Mouse (Mus musculus) intestine, embryonic 16.5 days (tissue): ENCODE measurements around the gene Clca3a1. TPM values are rescaled to one million over a fixed set of nuclear protein-coding genes. Genes with fewer than 3 reads are reported as not detected.
A peak's percentile ranks its signal among the peaks of the same experiment; 100 is the strongest.

Experiments used
- ATAC-seq: fragments of 200-750 bp; cut with Nextera tagmentation; 2 replicates; pipeline ENCODE4 v1.8.0; 2017; ENCODE audit warnings: moderate TSS enrichment, moderate library complexity
- H3K27ac ChIP-seq: fragments of 300-500 bp; sonication (generic); 2 replicates; pipeline ENCODE4 v1.5.1; 2014; ENCODE audit warnings: mild to moderate bottlenecking, low read length
- H3K27me3 ChIP-seq: fragments of 300-500 bp; sonication (generic); replicated peaks from 2 replicates; pipeline ENCODE4 v1.6.1; 2014; ENCODE audit warnings: low read length, control low read depth, mixed read lengths; ENCODE audit not compliant: control insufficient read depth, insufficient read depth
- H3K36me3 ChIP-seq: fragments of 300-500 bp; sonication (generic); 2 replicates; pipeline ENCODE4 v1.6.1; 2014; ENCODE audit warnings: low read length, control low read depth; ENCODE audit not compliant: control insufficient read depth, insufficient read depth
- H3K4me1 ChIP-seq: fragments of 300-500 bp; sonication (generic); 2 replicates; pipeline ENCODE4 v1.6.1; 2014; ENCODE audit warnings: low read length, control low read depth, mixed read lengths; ENCODE audit not compliant: control insufficient read depth, insufficient read depth
- H3K4me2 ChIP-seq: fragments of 300-500 bp; sonication (generic); 2 replicates; pipeline ENCODE4 v1.6.1; 2014; ENCODE audit warnings: low read depth, low read length, control low read depth
- H3K4me3 ChIP-seq: fragments of 300-500 bp; sonication (generic); 2 replicates; pipeline ENCODE4 v1.5.1; 2014; ENCODE audit warnings: mild to moderate bottlenecking, low read length
- H3K9ac ChIP-seq: fragments of 300-500 bp; sonication (generic); 2 replicates; pipeline ENCODE4 v1.6.1; 2014; ENCODE audit warnings: low read depth, low read length
- H3K9me3 ChIP-seq: fragments of 300-500 bp; sonication (generic); 2 replicates; pipeline ENCODE4 v1.6.1; 2016; ENCODE audit warnings: low read length, control low read depth; ENCODE audit not compliant: control insufficient read depth
- WGBS: fragments of 180-500 bp; shearing (Covaris S2); extraction: QIAGEN DNeasy Blood & Tissue Kit; methylation state at CpG from one replicate; pipeline ENCODE4 v1.1.7; 2014; 5-methylcytosine and 5-hydroxymethylcytosine counted together
- polyA plus RNA-seq: library from polyadenylated mRNA; unstranded; fragments of >200 nt; fragmentation: Nextera tagmentation; extraction: Ambion mirVana; gene quantifications from 2 replicates; pipeline ENCODE4 v1.2.1, GENCODE M21; 2015

The Clca3a1 gene
- polyA plus RNA-seq, 1 experiment from 2014 or later, result 5.4 TPM

GRCm38 (mm10) chr3:144719901-144720747, 40.7 kb downstream of the Clca3a1 start, which contains the start of gene Sh3glb1:
Gene Sh3glb1, minus strand, starts transcription at chr3:144720335.
- Histone ChIP-seq H3K4me2 (peak within 1 kb of the TSS; percentile 53), H3K36me3 (no peaks in the 10 kb centered on the region), H3K9me3 (no peaks in the 10 kb centered on the region), H3K27ac (peak within 1 kb of the TSS; percentile 100), H3K9ac (peak within 1 kb of the TSS; percentile 91), H3K4me3 (peak within 1 kb of the TSS; percentile 90), H3K4me1 (peaks cover 24% of the 10 kb centered on the region), H3K27me3 (no peaks in the 10 kb centered on the region)
- WGBS, result under 1% methylated on average over 66 of the region's 98 CpGs
- peak; percentile 92 for ATAC-seq

DNA sequence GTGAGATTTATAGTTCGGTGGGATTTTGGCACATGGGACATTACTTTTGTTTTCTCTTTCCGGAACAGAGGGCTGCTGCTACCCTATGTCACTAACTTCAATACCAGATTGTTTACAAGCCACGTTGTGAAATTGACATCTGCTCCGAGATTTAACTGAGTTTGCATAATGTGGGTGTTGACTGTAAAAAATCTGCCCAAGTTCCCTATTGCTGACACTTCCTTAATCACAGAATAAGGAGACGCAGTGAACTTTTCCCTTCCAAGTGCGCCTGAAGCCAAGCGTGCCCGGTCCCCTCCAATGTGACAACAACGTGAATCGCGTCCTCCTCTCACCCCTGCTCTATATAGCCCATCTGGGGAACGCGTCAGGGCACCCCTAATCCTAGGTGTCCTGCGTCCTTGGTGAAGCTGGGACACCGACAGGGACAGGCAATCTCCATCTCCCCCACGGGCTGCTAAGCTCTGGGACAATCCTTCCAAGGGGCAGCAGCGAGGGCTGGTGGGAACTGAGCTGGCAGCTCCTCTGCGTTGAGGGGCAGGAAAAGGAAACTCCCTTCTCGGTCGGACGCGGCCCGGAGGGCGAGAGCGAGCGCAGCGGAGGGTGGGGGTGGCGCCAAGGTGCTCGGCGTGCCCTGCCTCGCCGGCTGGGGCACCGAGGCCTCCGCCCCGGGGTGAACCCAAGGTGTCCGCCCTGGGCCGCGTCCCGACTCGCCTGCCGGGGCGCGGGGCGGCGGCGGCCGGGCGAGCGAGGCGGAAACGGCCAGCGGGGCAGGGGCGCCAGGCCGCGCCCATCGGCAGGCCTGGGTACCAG, 41.5 kb downstream of the Clca3a1 start:
- peaks cover 28% of the 10 kb centered on the region for H3K4me1 ChIP-seq
- under 1% methylated on average over 49 of the region's 56 CpGs for WGBS
- H3K9ac ChIP-seq, result peak overlapping the region; percentile 91
- H3K27ac ChIP-seq, result peak overlapping the region; percentile 100
- H3K9me3 ChIP-seq, result no peaks in the 10 kb centered on the region
- ATAC-seq, result peak; percentile 73
- H3K27me3 ChIP-seq, result no peaks in the 10 kb centered on the region
- H3K4me3 ChIP-seq, result peak overlapping the region; percentile 90
- peak overlapping the region; percentile 53 for H3K4me2 ChIP-seq
- no peaks in the 10 kb centered on the region for H3K36me3 ChIP-seq

GRCm38 (mm10) chr3:144718706-144719087, 42.1 kb downstream of the Clca3a1 start:
- Histone ChIP-seq H3K27ac (peak overlapping the region; percentile 100), H3K36me3 (no peaks in the 10 kb centered on the region), H3K4me1 (peaks cover 31% of the 10 kb centered on the region), H3K9me3 (no peaks in the 10 kb centered on the region), H3K27me3 (no peaks in the 10 kb centered on the region), H3K4me3 (peak overlapping the region; percentile 90), H3K4me2 (peak overlapping the region; percentile 53), H3K9ac (peak overlapping the region; percentile 91)
- 12% methylated on average over 7 of the region's 7 CpGs for WGBS
- no peak for ATAC-seq

DNA sequence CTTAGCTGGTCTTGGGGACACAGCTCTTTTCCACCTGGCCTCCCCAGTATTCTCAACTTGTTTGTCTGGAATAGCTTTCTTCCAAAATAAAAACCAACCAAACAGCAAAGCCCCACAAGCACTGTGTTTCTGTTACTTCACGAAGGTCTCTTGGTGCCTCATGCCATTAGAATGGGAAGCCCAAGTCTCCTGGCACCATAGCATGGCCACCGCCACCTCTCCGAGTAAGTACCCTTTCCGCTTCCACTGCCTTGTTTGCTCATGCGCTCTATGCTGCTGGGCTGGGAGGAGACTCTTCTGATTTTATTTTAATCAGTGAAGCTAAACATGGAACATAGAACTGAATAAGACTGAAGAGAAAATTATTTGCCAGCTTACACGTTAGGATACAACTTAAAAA, 42.9 kb downstream of the Clca3a1 start:
- no peak for ATAC-seq

DNA sequence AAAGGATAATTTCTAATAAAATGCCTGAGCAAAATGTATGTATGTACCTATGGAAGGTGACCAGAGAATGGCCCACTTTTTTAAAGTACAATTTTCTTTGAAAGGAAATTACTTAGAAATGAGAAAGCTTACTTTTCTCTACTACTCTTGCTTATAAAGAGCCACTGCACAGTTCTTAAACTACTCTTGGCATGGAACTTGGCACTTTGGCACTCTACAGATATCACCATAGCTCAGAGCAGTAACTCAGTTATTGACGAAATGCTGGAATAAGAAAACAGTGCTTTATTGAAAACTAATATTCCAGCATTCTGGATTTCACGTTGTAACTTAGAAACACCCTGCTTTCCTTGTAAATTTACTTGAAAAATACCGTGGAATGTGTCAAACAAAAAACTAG, 43.7 kb downstream of the Clca3a1 start:
- H3K4me1 ChIP-seq, result peaks cover 33% of the 10 kb centered on the region
- 0 out of 2 replicates have a peak, but pooled peaks cover under 1% of the 10 kb centered on the region for H3K36me3 ChIP-seq
- H3K4me3 ChIP-seq, result no peak overlapping the region
- ATAC-seq, result no peak
- no peaks in the 10 kb centered on the region for H3K27me3 ChIP-seq
- WGBS, result 73% methylated on average over 3 of the region's 3 CpGs
- no peak overlapping the region for H3K9ac ChIP-seq
- H3K9me3 ChIP-seq, result no peaks in the 10 kb centered on the region
- H3K4me2 ChIP-seq, result no peak overlapping the region
- H3K27ac ChIP-seq, result no peak overlapping the region

More for the DNA sequence above, 42.9 kb downstream of the Clca3a1 start:
- Histone ChIP-seq H3K4me2 (no peak overlapping the region), H3K36me3 (no peaks in the 10 kb centered on the region), H3K4me3 (no peak overlapping the region), H3K27ac (no peak overlapping the region), H3K9me3 (no peaks in the 10 kb centered on the region), H3K27me3 (no peaks in the 10 kb centered on the region), H3K4me1 (peaks cover 33% of the 10 kb centered on the region), H3K9ac (no peak overlapping the region; the same call in 1 of the 2 replicates)
- WGBS, result 87% methylated on average over 6 of the region's 6 CpGs

DNA sequence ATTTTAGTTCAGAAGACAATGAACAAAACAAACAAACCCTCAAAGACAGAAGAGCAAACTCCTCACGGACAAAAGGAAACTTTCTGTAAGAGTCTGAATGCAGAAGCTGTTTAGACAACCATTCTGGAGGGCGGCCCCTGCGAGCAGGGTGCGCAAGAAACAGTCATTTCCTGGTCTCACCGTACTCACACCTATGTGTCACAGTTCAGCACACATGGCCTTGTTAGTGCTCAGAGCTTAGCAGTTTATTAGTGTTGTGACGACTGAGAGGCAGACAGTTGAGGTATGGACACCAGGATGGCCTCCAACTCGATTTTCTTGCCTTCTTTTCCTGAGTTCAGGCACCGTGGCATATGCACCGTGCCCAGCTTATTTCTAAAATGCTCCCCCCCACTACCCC, 44.9 kb downstream of the Clca3a1 start:
- no peak overlapping the region for H3K4me3 ChIP-seq
- 54% methylated on average over 9 of the region's 9 CpGs for WGBS
- no peaks in the 10 kb centered on the region for H3K9me3 ChIP-seq
- no peak for ATAC-seq
- H3K27ac ChIP-seq, result peak overlapping the region; percentile 37; the same call in 1 of the 2 replicates
- H3K36me3 ChIP-seq, result peaks cover 5% of the 10 kb centered on the region; the same call in 1 of the 2 replicates
- H3K9ac ChIP-seq, result no peak overlapping the region
- peaks cover 31% of the 10 kb centered on the region for H3K4me1 ChIP-seq
- H3K4me2 ChIP-seq, result peak overlapping the region; percentile 9; the same call in 1 of the 2 replicates
- no peaks in the 10 kb centered on the region for H3K27me3 ChIP-seq

DNA sequence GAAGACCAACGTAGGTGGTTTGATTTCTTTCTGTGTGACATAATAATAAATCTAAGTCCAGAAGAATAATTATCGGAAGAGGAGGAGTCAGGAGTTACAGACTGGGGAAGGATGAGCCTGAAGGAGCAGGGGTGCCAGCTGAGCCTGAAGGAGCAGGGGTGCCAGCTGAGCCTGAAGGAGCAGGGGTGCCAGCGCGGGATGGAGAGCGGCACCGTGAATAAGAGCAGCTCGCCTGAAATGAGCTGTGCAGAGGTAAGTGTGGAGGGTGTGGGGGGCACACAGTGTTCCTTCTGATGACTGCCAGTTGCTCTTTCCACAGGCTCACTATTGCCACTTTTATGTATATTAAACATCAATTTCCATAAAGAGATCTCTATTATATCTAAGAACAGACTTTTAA, 45.7 kb downstream of the Clca3a1 start:
- no peak for ATAC-seq
- peaks cover 28% of the 10 kb centered on the region for H3K4me1 ChIP-seq
- no peak overlapping the region for H3K9ac ChIP-seq
- H3K27me3 ChIP-seq, result no peaks in the 10 kb centered on the region
- WGBS, result 82% methylated on average over 7 of the region's 7 CpGs
- peaks cover 5% of the 10 kb centered on the region; the same call in 1 of the 2 replicates for H3K36me3 ChIP-seq
- no peaks in the 10 kb centered on the region for H3K9me3 ChIP-seq
- H3K4me3 ChIP-seq, result no peak overlapping the region
- H3K27ac ChIP-seq, result no peak overlapping the region
- no peak overlapping the region for H3K4me2 ChIP-seq

DNA sequence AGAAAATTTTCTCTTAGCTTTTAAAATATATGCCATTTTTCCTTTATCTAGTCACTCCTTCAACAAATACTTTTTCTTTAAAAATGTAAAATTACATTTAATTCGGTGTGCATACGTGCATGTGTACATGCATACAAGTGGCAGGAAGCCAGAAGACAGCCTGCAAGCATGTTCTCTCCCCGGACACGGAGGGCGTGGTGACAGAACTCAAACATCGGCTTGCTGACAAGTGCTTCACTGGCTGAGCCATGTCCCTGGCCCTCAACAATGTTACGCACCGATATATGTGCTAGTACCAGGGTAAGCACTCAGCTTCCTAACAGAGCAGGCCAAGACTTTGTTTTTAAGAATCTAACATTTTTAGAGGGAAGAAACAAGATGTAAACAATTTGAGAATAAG, 46.2 kb downstream of the Clca3a1 start:
- ATAC-seq, result no peak
- Histone ChIP-seq H3K36me3 (peaks cover 5% of the 10 kb centered on the region; the same call in 1 of the 2 replicates), H3K9ac (no peak overlapping the region), H3K27ac (no peak overlapping the region), H3K4me2 (no peak overlapping the region), H3K9me3 (no peaks in the 10 kb centered on the region), H3K4me1 (peaks cover 28% of the 10 kb centered on the region), H3K4me3 (no peak overlapping the region), H3K27me3 (no peaks in the 10 kb centered on the region)
- 69% methylated on average over 8 of the region's 8 CpGs for WGBS

- Histone ChIP-seq H3K4me1 (peaks cover 28% of the 10 kb centered on the region), H3K27me3 (no peaks in the 10 kb centered on the region), H3K9ac (no peak overlapping the region), H3K4me2 (no peak overlapping the region), H3K9me3 (no peaks in the 10 kb centered on the region), H3K4me3 (no peak overlapping the region), H3K36me3 (peaks cover 5% of the 10 kb centered on the region; the same call in 1 of the 2 replicates), H3K27ac (0 out of 2 replicates have a peak overlapping the region, but pooled peaks have one; percentile 4)
- no peak for ATAC-seq
- 57% methylated on average over 7 of the region's 7 CpGs for WGBS
Observed at GRCm38 (mm10) chr3:144714126-144714525, 46.7 kb downstream of the Clca3a1 start.
